Mouse (Mus musculus): ENCODE results near the gene Cct5.

DNA sequence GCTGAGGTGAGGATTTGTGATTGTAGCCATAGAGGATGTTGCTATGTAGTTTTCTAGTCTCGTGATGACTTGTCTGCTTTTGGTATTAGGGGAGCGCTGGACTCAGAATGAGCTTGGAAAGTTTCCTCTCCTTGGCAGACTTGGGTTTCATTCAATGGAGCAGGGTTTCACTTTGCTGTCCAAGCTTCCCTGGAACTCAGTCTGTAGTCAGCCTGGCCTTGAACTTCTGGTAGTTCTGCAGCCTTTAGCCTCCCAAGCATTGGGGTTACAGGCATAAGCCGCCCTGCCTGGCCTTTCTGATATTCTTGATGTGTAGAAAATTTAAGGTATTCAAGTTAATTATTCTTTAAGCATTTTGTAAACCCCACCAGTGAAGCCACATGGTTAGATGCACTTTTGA, 28.0 kb upstream of the Cct5 start:
- TF ChIP-seq CTCF (IDR thresholded peaks at IDR 0.05) = no peak
- no peak for TF ChIP-seq EP300 (IDR thresholded peaks at IDR 0.05)
